Mouse (Mus musculus) inflammation-experienced regulatory T-cells, adult 6 months (primary cell): ENCODE measurements around the gene Tnpo2. TPM values are rescaled to one million over a fixed set of nuclear protein-coding genes. Genes with fewer than 3 reads are reported as not detected.

Experiments
- ATAC-seq: one replicate; pipeline ENCODE4 v1.8.0; 2017
- polyA plus RNA-seq, 3 experiments: library from polyadenylated mRNA; unstranded; fragments of 100-300 nt; shearing (Covaris generic); gene quantifications; one replicate each; pipeline ENCODE4 v1.2.1; 2017

Gene Tnpo2
- polyA plus RNA-seq, result 10 to 100 TPM; 13.8 to 18.7 (median 16.5) TPM

GRCm38 (mm10) chr8:85036718-85037365 is at the start of gene Tnpo2:
Tnpo2 (plus strand) TSS chr8:85036915.
- peak; percentile 89 for ATAC-seq

- no peak for ATAC-seq
Observed at GRCm38 (mm10) chr8:84987388-84987787, 49.3 kb upstream of the Tnpo2 start.

DNA sequence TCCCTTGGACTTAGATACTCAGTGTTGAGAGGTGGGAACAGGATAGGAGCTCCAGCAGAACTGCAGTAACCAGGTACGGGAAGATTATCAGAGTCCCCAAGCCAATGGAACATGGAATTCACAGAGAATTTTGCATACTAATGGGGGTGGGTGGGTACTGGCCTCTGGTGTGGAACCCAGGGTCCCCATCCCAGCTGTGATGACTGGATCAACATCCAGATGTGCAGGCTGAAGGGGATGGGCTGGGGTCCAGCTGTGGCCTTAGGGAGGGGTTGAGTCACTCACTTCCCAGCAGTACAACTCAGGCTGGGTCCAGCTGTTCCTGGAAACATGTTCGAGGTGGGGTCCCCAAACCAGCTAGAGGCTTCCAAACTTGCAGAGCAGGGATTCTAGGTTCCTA is 48.8 kb upstream of the Tnpo2 start:
- no peak for ATAC-seq

GRCm38 (mm10) chr8:84989311-84989731 is 47.4 kb upstream of the Tnpo2 start:
- ATAC-seq, result no peak

DNA sequence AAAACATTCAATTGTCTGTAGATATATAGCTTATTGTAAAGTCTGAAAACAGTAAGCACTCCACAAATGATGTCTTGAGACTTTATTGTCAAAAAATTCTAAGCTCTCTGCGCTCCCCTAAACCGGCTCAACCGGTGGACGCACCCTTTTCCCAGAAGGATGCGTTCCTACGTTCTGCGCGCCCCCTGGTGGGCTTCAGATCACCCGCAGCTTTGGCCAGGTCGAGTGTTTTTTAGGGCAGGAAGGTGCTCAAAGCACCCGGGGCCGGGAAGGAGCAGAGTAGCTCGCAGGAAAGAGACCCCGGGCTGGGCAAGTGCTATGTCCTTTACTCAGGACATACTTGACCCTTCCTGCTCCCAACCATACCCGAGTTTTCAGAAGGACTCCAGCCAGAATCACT is 46.9 kb upstream of the Tnpo2 start:
- no peak for ATAC-seq

GRCm38 (mm10) chr8:84990349-84990748 is 46.4 kb upstream of the Tnpo2 start, which contains the start of gene Hook2:
Hook2 (plus strand) TSS chr8:84990603.
- ATAC-seq, result peak; percentile 77

DNA sequence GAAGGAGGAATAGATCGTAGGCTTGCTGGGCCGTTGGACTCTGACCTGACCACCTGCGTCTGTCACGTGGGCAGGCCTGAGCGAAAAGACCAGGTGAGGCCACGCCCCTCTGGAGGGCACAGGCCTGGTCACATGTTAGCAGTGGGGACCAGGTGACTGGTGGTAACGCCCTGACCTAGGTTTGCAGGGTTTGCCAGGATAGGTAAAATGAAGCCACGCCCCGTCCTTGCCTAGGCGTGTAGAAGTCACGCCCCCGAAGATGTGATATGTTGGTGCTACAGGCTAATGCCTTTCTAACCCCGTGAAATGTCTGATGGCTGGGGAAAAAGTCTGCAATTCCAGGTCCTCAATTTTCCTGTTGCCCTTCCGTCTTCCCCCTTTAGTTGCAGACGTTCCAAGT is 45.9 kb upstream of the Tnpo2 start:
- no peak for ATAC-seq

DNA sequence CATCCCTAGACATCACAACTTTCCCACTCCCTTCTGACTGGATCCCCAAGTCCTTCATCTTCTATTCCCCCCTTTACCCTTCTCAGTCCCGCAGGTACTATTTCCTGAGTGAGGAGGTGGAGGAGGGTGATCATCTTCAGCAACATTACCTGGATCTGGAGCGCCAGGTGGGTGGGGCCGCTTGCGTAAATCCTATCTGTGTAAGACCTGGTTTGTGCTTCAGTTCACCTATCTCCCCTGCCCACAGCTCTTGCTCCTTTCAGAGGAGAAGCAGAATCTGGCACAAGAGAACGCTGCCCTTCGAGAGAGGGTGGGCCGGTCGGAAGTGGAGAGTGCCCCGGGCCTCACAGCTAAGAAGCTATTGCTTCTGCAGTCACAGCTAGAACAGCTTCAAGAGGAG is 42.3 kb upstream of the Tnpo2 start:
- ATAC-seq, result no peak

DNA sequence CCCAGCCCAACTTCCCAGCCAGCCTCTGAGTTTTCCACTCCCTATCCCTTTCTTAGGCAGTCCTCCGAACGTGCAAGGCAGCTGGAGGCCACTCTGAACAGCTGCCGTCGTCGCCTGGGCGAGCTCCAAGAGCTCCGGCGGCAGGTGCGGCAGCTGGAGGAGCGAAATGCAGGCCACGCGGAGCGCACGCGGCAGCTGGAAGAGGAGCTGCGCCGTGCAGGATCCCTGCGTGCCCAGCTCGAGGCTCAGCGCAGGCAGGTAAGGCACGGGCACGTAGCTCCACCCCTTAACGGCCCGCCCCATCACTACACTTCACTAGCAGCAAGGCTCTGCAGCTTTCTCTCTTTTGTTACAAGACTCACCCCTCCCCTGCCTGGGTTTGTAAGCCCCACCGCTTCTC is 41.0 kb upstream of the Tnpo2 start:
- ATAC-seq, result no peak

GRCm38 (mm10) chr8:84996978-84997377 is 39.7 kb upstream of the Tnpo2 start:
- ATAC-seq, result no peak

DNA sequence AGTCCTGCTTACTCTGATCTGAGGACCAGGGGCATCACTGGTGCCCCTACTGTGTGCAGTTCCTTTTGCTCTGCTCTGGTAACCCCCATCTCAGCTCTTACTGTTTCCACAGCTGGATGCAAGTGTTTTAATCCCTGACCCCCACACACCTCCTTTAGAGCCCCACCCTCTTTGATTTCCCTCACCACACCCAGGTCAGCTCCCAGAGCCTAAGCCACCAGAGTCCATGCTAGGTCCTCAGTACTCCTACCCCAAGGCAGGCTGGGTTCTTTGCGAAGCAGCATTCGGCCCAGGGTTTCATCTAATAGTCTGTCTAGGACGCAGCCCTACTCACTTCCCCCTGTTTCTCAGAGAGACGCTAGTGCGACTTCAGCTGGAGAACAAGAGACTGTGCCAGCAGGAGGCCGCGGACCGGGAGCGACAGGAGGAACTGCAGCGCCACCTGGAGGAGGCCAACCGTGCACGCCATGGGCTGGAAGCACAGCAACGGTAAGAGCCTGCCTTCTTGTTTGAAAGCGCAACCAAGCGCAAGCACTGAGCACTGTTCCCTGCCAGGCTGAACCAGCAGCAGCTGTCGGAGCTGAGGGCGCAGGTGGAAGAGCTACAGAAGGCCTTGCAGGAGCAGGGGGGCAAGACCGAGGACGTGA is 38.9 kb upstream of the Tnpo2 start:
- peak; percentile 98 for ATAC-seq

DNA sequence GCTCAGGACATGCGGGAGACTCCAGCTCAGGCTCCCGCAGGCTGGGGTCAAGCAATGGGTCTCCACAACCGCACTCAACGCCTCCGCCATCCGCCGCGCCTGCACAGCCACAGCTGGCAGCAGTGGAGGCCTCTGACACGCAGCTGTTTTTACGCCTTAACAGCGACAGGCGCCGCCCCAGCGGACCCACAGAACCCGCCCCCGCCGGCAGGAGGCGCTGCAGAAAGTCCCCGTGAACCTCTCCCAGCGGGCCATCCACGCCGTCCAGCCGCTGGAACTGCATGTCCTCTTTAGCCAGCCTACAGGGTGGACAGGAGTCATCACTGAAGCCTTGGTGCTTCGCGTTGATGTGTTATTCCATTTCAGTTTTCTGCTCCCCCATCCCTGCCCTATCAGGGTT is 29.0 kb upstream of the Tnpo2 start:
- ATAC-seq, result no peak

GRCm38 (mm10) chr8:85011242-85011641 is 25.5 kb upstream of the Tnpo2 start:
- no peak for ATAC-seq

- peak; percentile 86 for ATAC-seq
Observed at GRCm38 (mm10) chr8:85013230-85013840, 23.4 kb upstream of the Tnpo2 start.

DNA sequence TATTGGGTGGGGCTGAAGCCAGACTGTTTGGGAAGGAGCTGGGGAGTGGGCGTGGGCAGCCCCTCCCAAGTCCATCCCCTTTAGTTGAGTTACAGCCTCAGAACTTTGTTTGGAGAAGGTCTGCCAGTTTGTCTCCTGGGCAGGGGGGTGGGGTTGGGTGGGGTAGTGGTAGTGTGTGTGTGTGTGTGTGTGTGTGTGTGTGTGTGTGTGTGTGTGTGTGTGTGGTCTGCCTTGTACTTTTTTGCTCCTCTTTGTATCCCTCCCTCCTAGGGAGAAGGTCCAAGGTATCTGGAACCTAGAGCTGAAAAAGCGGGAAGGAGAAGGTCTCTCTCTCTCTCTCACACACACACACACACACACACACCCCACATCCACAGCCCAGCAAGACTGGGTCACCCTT is 22.3 kb upstream of the Tnpo2 start, which contains the start of gene Best2:
TSS of gene Best2 (minus strand) at position 101 of the 400 bp plus-strand sequence.
- no peak for ATAC-seq

- ATAC-seq, result no peak
Observed at GRCm38 (mm10) chr8:85016724-85017123, 20.0 kb upstream of the Tnpo2 start.

DNA sequence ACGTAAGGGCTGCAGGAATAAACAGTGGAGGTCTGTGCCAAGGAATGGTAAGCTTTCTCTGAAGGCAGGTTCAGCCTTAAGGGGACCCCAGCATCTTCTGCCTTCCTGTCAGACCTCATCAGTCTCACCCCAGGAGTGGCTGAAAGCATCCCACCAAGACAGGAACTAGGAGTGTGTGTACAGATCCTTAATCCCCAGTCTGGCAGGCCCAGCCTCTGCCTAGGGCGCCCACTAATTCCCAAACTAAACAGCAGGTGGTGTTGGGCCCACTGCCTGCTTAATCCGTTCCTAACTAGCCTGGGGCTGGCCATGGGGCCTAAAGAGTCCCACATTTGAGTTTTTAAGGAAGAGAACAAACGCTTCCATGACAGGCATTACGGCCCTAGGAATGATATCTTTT is 19.5 kb upstream of the Tnpo2 start:
- no peak for ATAC-seq

- no peak for ATAC-seq
Observed at GRCm38 (mm10) chr8:85021514-85022055, 15.1 kb upstream of the Tnpo2 start.

GRCm38 (mm10) chr8:85023846-85024245 is 12.9 kb upstream of the Tnpo2 start:
- ATAC-seq, result no peak

DNA sequence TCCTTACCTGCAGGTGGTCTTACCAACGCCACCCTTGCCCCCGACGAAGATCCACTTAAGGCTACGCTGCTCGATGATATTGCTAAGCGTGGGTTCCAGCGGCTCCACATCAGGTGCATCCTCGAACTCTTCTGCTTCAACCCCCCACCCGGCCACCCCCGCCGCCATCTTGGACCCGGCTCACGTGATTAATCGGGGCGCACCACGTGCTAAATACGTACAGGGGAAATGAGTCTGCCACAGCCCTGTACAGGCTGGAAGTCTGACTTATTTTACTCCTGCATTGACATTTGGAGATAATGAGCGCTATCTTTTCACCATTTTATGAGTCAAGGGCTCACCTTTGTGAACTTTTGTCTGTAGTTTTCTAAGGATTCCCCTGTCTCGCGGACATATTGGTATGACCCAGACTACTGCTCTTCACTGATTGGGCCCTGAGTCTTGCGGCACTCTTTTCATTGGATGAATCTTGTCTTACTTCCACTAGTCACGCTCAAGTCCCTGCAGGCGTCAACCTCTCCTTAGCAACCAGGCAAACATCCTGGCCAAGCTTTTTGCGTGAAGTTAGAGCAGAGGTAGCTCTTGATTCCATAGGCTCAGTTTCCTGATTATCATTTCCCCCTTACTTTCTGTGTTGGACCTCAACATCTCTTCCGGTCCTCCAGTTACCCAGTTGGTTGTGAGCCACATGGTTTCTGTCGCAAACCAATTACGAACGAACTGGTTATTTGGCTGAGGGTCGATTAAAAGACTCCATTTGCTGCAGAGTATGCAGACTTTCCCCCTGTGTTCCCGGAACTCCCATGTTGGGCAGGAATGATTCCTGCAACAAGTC is 11.4 kb upstream of the Tnpo2 start, which contains the start of gene Asna1:
TSS of gene Asna1 (minus strand) at position 184 of the 835 bp plus-strand sequence.
- ATAC-seq, result peak; percentile 95

- ATAC-seq, result peak; percentile 57
Observed at GRCm38 (mm10) chr8:85026670-85027515, 9.8 kb upstream of the Tnpo2 start, which contains the start of gene Trir. Trir (plus strand) TSS chr8:85026823.

- no peak for ATAC-seq
Observed at GRCm38 (mm10) chr8:85027516-85027855, 9.2 kb upstream of the Tnpo2 start.
